Mouse (Mus musculus) liver, adult 2 months (tissue): ENCODE results near the gene 1700015G11Rik. TPM values are rescaled to one million over a fixed set of nuclear protein-coding genes. Genes with fewer than 3 reads are reported as not detected.
A peak's percentile ranks its signal among the peaks of the same experiment; 100 is the strongest.

ENCODE experiments used
- DNase-seq: peaks from one replicate; pipeline ENCODE4 v3.0.0-alpha.2; 2011; ENCODE audit warnings: low read depth, low spot score; ENCODE audit errors: extremely low read depth
- H3K27ac ChIP-seq: fragments of 200-500 bp; replicated peaks from 2 replicates; pipeline ENCODE4 v1.5.1; 2012; ENCODE audit warnings: low read depth, mild to moderate bottlenecking, control low read depth, inconsistent platforms, low read length; ENCODE audit not compliant: insufficient read depth
- H3K27me3 ChIP-seq: fragments of 200-500 bp; 2 replicates; pipeline ENCODE4 v1.6.1; 2012; ENCODE audit warnings: mild to moderate bottlenecking, moderate library complexity, low read length, inconsistent platforms; ENCODE audit not compliant: control insufficient read depth, insufficient read depth
- H3K36me3 ChIP-seq: fragments of 200-500 bp; 2 replicates; pipeline ENCODE4 v1.6.1; 2012; ENCODE audit warnings: low read length, inconsistent platforms; ENCODE audit not compliant: control insufficient read depth, insufficient read depth
- H3K4me1 ChIP-seq: fragments of 200-500 bp; 2 replicates; pipeline ENCODE4 v1.6.1; 2011; ENCODE audit warnings: low read length; ENCODE audit not compliant: control insufficient read depth, insufficient read depth
- H3K4me3 ChIP-seq: fragments of 200-500 bp; 2 replicates; pipeline ENCODE4 v1.5.1; 2011; ENCODE audit warnings: low read depth, mild to moderate bottlenecking, control low read depth, low read length, moderate library complexity; ENCODE audit not compliant: insufficient read depth
- H3K79me2 ChIP-seq: fragments of 200-500 bp; 2 replicates; pipeline ENCODE4 v1.6.1; 2012; ENCODE audit warnings: inconsistent platforms, mild to moderate bottlenecking, low read length, moderate library complexity; ENCODE audit not compliant: control insufficient read depth, insufficient read depth
- H3K9ac ChIP-seq: fragments of 200-500 bp; 2 replicates; pipeline ENCODE4 v1.6.1; 2012; ENCODE audit warnings: low read depth, mild to moderate bottlenecking, control low read depth, inconsistent platforms, low read length
- CTCF ChIP-seq: fragments of 200-500 bp; IDR thresholded peaks from 2 replicates; pipeline ENCODE4 v1.5.1; 2011; ENCODE audit warnings: low read depth, low read length, control low read depth
- POLR2A ChIP-seq: fragments of 200-500 bp; IDR thresholded peaks from 2 replicates; pipeline ENCODE4 v1.6.1; 2011; ENCODE audit warnings: low read length, control low read depth; ENCODE audit not compliant: insufficient read depth; ENCODE audit errors: extremely low read depth
- WGBS: fragments of 180-500 bp; shearing (Covaris S2); methylation state at CpG from one replicate; pipeline ENCODE4 v1.1.7; 2018; 5-methylcytosine and 5-hydroxymethylcytosine counted together
- polyA plus RNA-seq: library from polyadenylated mRNA; depleted of rRNA; stranded (reverse); fragments of >200 nt; gene quantifications from 2 replicates; pipeline ENCODE4 v1.2.3, GENCODE M21; 2012
- total RNA-seq: library from RNA; depleted of rRNA; stranded (reverse); fragments of >200 nt; gene quantifications from 2 replicates; pipeline ENCODE4 v1.2.3, GENCODE M21; 2014

The 1700015G11Rik gene
- total and polyA plus RNA-seq, 2 experiments, result not detected

DNA sequence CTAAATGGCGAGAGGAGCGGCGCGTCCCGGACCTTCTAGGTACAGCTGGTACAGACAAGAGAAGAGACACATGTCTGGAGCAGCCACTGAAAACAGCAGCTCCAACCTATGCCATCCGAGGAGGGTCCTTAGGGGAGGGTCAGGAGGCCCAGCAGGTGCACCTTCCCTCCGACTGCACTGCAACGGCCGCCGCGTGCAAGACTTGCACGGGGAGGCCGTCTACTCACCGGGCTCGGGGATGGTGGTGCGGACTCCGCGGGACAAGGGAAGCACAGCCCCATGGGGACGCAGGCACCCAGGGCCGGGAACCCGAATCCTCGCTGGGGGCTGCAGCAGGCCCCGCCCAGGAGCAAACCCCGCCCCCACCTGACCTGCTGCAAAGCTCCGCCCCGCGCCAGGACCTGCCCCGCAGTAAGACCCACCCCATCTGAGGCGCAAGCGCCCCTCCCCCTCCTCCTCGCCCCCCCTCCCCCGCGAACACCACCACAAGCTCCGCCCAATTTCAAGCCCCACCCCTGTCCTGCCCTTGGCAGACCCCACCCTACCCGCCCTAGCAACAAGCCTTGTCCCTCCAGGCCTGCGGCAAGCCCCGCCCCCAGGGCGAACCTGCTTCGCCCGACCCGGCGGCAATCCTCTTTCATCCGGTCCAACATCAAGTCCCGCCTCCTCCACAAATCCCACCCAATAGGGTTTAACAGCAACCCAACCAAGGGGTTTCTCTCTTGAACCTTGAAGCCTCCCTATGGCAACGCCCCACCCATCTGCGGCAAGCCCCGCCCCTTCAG lies 9.8 kb downstream of the 1700015G11Rik start, which contains the start of gene Svip:
Gene Svip, minus strand, starts transcription at position 508 of the 785 bp plus-strand sequence.
- Histone ChIP-seq H3K27ac (peak within 1 kb of the TSS; percentile 61), H3K4me3 (peak within 1 kb of the TSS; percentile 89), H3K36me3 (no peaks in the 10 kb centered on the region), H3K79me2 (no peaks in the 10 kb centered on the region), H3K4me1 (no peaks in the 10 kb centered on the region), H3K27me3 (no peaks in the 10 kb centered on the region), H3K9ac (peak within 1 kb of the TSS; percentile 81)
- DNase-seq, result no peak
- WGBS, result under 1% methylated on average over 42 of the region's 47 CpGs
- TF ChIP-seq POLR2A (peak; percentile 44; the same call in 1 of the 2 replicates), CTCF (no peak)

DNA sequence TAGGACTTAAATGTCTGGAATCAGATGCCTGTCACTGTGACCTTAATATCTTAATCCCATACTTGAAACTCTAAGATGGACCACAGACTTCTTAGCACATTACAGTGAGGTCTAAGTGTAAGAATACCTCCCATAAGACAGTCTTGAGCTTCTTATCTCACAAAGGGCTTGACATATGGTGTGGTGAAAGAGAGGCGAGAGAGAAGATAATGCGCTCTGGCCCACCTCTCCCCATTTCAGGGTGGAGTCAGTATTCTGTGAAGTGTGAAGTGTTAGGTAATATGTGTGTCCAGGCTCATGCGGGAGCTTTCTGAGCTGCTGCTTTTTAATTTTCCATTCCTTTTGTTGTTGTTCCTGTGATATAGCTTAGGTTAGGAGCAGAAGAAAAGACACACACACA lies 24.5 kb downstream of the 1700015G11Rik start:
- no peak overlapping the region for H3K4me3 ChIP-seq
- H3K27me3 ChIP-seq, result no peaks in the 10 kb centered on the region
- H3K27ac ChIP-seq, result no peak overlapping the region
- no peak for TF ChIP-seq CTCF
- TF ChIP-seq POLR2A, result no peak
- no peak overlapping the region for H3K9ac ChIP-seq
- no peak for DNase-seq
- no peaks in the 10 kb centered on the region for H3K79me2 ChIP-seq
- H3K36me3 ChIP-seq, result peaks cover 2% of the 10 kb centered on the region; the same call in 1 of the 2 replicates
- H3K4me1 ChIP-seq, result no peaks in the 10 kb centered on the region
- 86% methylated on average over 3 of the region's 3 CpGs for WGBS

DNA sequence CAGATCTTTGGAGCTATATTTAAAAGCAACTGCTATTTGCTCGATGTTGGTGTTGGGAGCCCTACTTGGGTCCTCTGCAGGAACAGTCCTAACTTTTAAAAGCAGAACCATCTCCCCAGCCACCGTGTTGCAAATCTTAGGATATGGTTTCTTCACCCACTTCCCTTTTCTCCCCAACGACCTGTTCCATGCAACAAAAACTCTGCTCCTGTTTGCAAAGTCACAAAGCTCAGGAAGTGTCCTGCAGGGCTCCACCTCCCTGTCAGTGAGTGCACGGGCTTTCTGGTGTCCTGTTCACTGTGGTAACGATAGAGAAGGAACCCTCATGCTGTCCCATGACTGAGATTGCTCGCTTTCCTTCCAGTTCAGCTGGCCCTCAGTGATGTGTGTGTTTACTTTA lies 28.6 kb downstream of the 1700015G11Rik start:
- H3K27me3 ChIP-seq, result no peaks in the 10 kb centered on the region
- TF ChIP-seq CTCF, result no peak
- no peak for TF ChIP-seq POLR2A
- H3K4me3 ChIP-seq, result no peak overlapping the region
- no peak overlapping the region for H3K27ac ChIP-seq
- no peak overlapping the region for H3K9ac ChIP-seq
- H3K36me3 ChIP-seq, result peaks cover 2% of the 10 kb centered on the region
- no peak for DNase-seq
- no peaks in the 10 kb centered on the region for H3K79me2 ChIP-seq
- WGBS, result 70% methylated on average over 6 of the region's 6 CpGs
- H3K4me1 ChIP-seq, result no peaks in the 10 kb centered on the region

DNA sequence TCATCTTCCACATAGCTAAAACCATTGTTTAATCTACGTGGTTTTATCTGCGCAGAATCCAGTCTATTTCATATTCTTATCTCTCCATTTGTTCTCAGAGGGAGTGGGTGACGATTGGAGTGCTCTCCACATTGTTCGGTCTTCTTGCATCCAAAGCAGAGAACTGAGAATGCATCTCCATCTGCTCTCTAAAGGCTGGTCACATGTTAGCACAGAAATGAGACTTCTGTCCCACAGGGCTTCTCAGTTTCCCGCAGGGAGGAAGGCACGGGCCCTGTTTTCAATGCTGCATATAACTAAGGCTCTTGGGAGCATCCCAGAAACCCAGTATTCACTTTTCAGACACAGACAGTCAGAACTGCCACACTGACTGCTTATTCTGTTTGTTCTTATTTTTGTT lies 29.8 kb downstream of the 1700015G11Rik start:
- DNase-seq, result no peak
- Histone ChIP-seq H3K36me3 (peaks cover 2% of the 10 kb centered on the region), H3K4me3 (no peak overlapping the region), H3K27ac (no peak overlapping the region), H3K27me3 (no peaks in the 10 kb centered on the region), H3K79me2 (no peaks in the 10 kb centered on the region), H3K9ac (no peak overlapping the region), H3K4me1 (no peaks in the 10 kb centered on the region)
- 88% methylated on average over 6 of the region's 6 CpGs for WGBS
- no peak for TF ChIP-seq POLR2A
- TF ChIP-seq CTCF, result no peak

DNA sequence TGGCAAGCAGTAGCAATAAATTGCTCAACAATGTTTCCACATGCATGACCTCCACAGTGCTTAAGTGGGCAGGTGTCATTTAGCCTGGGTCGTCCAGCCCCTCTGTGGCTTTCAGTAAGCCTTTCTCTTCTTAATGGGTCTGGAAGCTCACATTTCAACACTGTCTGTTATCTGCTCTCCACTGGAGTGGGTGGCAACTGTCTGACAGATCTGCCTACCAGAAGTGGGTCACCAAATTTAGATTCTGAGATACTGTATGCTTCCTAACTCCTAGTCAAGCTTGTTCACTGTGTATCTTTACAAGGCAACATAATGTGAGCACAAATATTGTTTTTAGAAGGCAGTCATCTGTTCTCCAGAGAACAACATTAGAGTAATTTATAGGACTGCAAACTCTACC lies 33.2 kb downstream of the 1700015G11Rik start:
- Histone ChIP-seq H3K36me3 (peaks cover 2% of the 10 kb centered on the region), H3K4me1 (no peaks in the 10 kb centered on the region), H3K27ac (no peak overlapping the region), H3K79me2 (no peaks in the 10 kb centered on the region), H3K27me3 (no peaks in the 10 kb centered on the region), H3K9ac (no peak overlapping the region), H3K4me3 (no peak overlapping the region)
- TF ChIP-seq POLR2A, result no peak
- TF ChIP-seq CTCF, result no peak
- WGBS, result 55% methylated on average over 1 of the region's 1 CpGs
- DNase-seq, result no peak

DNA sequence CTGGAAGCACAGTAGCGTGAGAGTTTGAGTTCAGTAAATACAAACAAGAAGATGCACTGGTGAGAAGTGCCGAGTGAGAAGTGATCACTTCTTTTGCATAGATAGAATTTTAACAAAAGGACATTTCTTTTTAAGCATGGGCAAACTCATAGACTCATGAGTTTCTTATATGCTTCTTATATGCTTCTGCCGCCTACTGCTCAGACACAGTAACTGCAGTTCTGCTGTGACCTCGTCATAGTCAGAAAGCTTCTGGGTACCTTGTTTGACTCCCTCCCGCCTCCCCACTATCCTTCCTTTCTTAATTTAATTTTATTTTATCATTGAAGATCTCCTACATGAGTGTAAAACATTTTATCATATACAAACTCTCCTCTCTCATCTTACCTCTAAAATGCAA lies 36.3 kb downstream of the 1700015G11Rik start:
- Histone ChIP-seq H3K27me3 (no peaks in the 10 kb centered on the region), H3K9ac (no peak overlapping the region), H3K27ac (no peak overlapping the region), H3K4me3 (no peak overlapping the region), H3K36me3 (no peaks in the 10 kb centered on the region; the same call in 1 of the 2 replicates), H3K4me1 (no peaks in the 10 kb centered on the region), H3K79me2 (no peaks in the 10 kb centered on the region)
- 68% methylated on average over 5 of the region's 5 CpGs for WGBS
- TF ChIP-seq POLR2A, result no peak
- TF ChIP-seq CTCF, result no peak
- DNase-seq, result no peak
